Mouse (Mus musculus) small intestine, adult 2 months (tissue): Measurements from ENCODE around the gene Hoxb2. TPM values are rescaled to one million over a fixed set of nuclear protein-coding genes. Genes with fewer than 3 reads are reported as not detected.

ENCODE experiments used
- H3K27ac ChIP-seq: fragments of 200-500 bp; 2 replicates; pipeline ENCODE4 v1.5.1; 2012; ENCODE audit warnings: low read depth, low read length, control low read depth, inconsistent platforms; ENCODE audit not compliant: insufficient read depth
- H3K27me3 ChIP-seq: fragments of 200-500 bp; 2 replicates; pipeline ENCODE4 v1.6.1; 2012; ENCODE audit warnings: mild to moderate bottlenecking, moderate library complexity, low read length, inconsistent platforms; ENCODE audit not compliant: control insufficient read depth, insufficient read depth
- H3K36me3 ChIP-seq: fragments of 200-500 bp; 2 replicates; pipeline ENCODE4 v1.6.1; 2012; ENCODE audit warnings: mild to moderate bottlenecking, low read length, control low read depth, inconsistent platforms; ENCODE audit not compliant: control insufficient read depth, insufficient read depth
- H3K4me1 ChIP-seq: fragments of 200-500 bp; 2 replicates; pipeline ENCODE4 v1.6.1; 2012; ENCODE audit warnings: low read length, inconsistent platforms, mixed read lengths; ENCODE audit not compliant: control insufficient read depth, insufficient read depth, insufficient read length
- H3K4me3 ChIP-seq: fragments of 200-500 bp; 2 replicates; pipeline ENCODE4 v1.5.1; 2012; ENCODE audit warnings: low read depth, mild to moderate bottlenecking, control low read depth, inconsistent platforms, low read length, moderate library complexity
- CTCF ChIP-seq: fragments of 200-500 bp; IDR thresholded peaks from 2 replicates; pipeline ENCODE4 v1.5.1; 2012; ENCODE audit warnings: low read depth, mild to moderate bottlenecking, control low read depth, inconsistent platforms, low read length, moderate library complexity, mixed read lengths; ENCODE audit not compliant: insufficient replicate concordance, insufficient read length; ENCODE audit errors: extremely low read depth
- POLR2A ChIP-seq: fragments of 200-500 bp; IDR thresholded peaks from 2 replicates; pipeline ENCODE4 v1.6.1; 2012; ENCODE audit warnings: low read depth, mild to moderate bottlenecking, control low read depth, inconsistent platforms, low read length, moderate library complexity
- WGBS: fragments of 180-500 bp; shearing (Covaris S2); methylation state at CpG from one replicate; pipeline ENCODE4 v1.1.7; 2018; 5-methylcytosine and 5-hydroxymethylcytosine counted together
- polyA plus RNA-seq: library from polyadenylated mRNA; depleted of rRNA; stranded (reverse); fragments of >200 nt; gene quantifications from 2 replicates; pipeline ENCODE4 v1.2.3, GENCODE M21; 2012

Hoxb2 gene
- polyA plus RNA-seq, 1 experiment = 9.9 TPM

GRCm38 (mm10) chr11:96369140-96369539 is 18.8 kb downstream of the Hoxb2 start:
- TF ChIP-seq POLR2A (no peak), CTCF (no peak)
- no peaks in the 10 kb centered on the region for H3K36me3 ChIP-seq
- no peak overlapping the region for H3K4me3 ChIP-seq
- H3K27me3 ChIP-seq = peaks cover 22% of the 10 kb centered on the region
- 52% methylated on average over 7 of the region's 7 CpGs for WGBS
- no peaks in the 10 kb centered on the region for H3K4me1 ChIP-seq
- no peak overlapping the region for H3K27ac ChIP-seq

GRCm38 (mm10) chr11:96371726-96372125 is 21.4 kb downstream of the Hoxb2 start:
- H3K27me3 ChIP-seq = peaks cover 8% of the 10 kb centered on the region
- no peak overlapping the region for H3K27ac ChIP-seq
- no peak for TF ChIP-seq POLR2A
- no peak for TF ChIP-seq CTCF
- WGBS = 68% methylated on average over 3 of the region's 3 CpGs
- H3K4me3 ChIP-seq = no peak overlapping the region
- H3K36me3 ChIP-seq = no peaks in the 10 kb centered on the region
- no peaks in the 10 kb centered on the region for H3K4me1 ChIP-seq

- no peaks in the 10 kb centered on the region for H3K36me3 ChIP-seq
- 30% methylated on average over 3 of the region's 3 CpGs for WGBS
- H3K4me1 ChIP-seq = no peaks in the 10 kb centered on the region
- H3K27me3 ChIP-seq = peaks cover 8% of the 10 kb centered on the region
- no peak overlapping the region for H3K27ac ChIP-seq
- H3K4me3 ChIP-seq = no peak overlapping the region
- no peak for TF ChIP-seq POLR2A
- TF ChIP-seq CTCF = no peak
Measured at GRCm38 (mm10) chr11:96372519-96372918, 22.2 kb downstream of the Hoxb2 start.

- TF ChIP-seq POLR2A (no peak), CTCF (no peak)
- WGBS = 47% methylated on average over 7 of the region's 7 CpGs
- no peaks in the 10 kb centered on the region for H3K36me3 ChIP-seq
- no peaks in the 10 kb centered on the region for H3K4me1 ChIP-seq
- no peak overlapping the region for H3K4me3 ChIP-seq
- H3K27ac ChIP-seq = no peak overlapping the region
- H3K27me3 ChIP-seq = no peaks in the 10 kb centered on the region; the same call in none of the 2 replicates
Measured at GRCm38 (mm10) chr11:96374810-96375209, 24.5 kb downstream of the Hoxb2 start.

- H3K4me3 ChIP-seq = no peak overlapping the region
- 41% methylated on average over 5 of the region's 5 CpGs for WGBS
- H3K4me1 ChIP-seq = no peaks in the 10 kb centered on the region
- H3K27ac ChIP-seq = no peak overlapping the region
- no peak for TF ChIP-seq POLR2A
- TF ChIP-seq CTCF = no peak
- no peaks in the 10 kb centered on the region for H3K36me3 ChIP-seq
- peaks cover 5% of the 10 kb centered on the region; the same call in 1 of the 2 replicates for H3K27me3 ChIP-seq
Measured at GRCm38 (mm10) chr11:96383381-96383780, 33.1 kb downstream of the Hoxb2 start.

- Histone ChIP-seq H3K27me3 (no peaks in the 10 kb centered on the region), H3K27ac (no peak overlapping the region), H3K4me3 (no peak overlapping the region), H3K4me1 (no peaks in the 10 kb centered on the region), H3K36me3 (no peaks in the 10 kb centered on the region)
- TF ChIP-seq CTCF (no peak), POLR2A (no peak)
- 69% methylated on average over 2 of the region's 2 CpGs for WGBS
Measured at GRCm38 (mm10) chr11:96387635-96388034, 37.3 kb downstream of the Hoxb2 start.

- Histone ChIP-seq H3K4me3 (no peak overlapping the region), H3K36me3 (no peaks in the 10 kb centered on the region), H3K4me1 (peaks cover 6% of the 10 kb centered on the region), H3K27ac (no peak overlapping the region), H3K27me3 (no peaks in the 10 kb centered on the region)
- 32% methylated on average over 15 of the region's 15 CpGs for WGBS
- TF ChIP-seq CTCF = no peak
- no peak for TF ChIP-seq POLR2A
Measured at GRCm38 (mm10) chr11:96396772-96397626, 46.7 kb downstream of the Hoxb2 start.
